Mouse (Mus musculus) forebrain, embryonic 11.5 days (tissue): ENCODE data around the gene Ago3. TPM values are rescaled to one million over a fixed set of nuclear protein-coding genes. Genes with fewer than 3 reads are reported as not detected.

ENCODE experiments used
- ATAC-seq: fragments of 200-750 bp; cut with Nextera tagmentation; replicated peaks from 2 replicates; pipeline ENCODE4 v1.8.0; 2017; ENCODE audit warnings: moderate TSS enrichment; ENCODE audit not compliant: low FRiP score
- DNase-seq: peaks from one replicate; pipeline ENCODE4 v3.0.0-alpha.2; 2017; ENCODE audit warnings: low spot score
- H3K27ac ChIP-seq: fragments of 300-500 bp; sonication (generic); 2 replicates; pipeline ENCODE4 v1.5.1; 2014; ENCODE audit warnings: low read depth, low read length
- H3K27me3 ChIP-seq: fragments of 300-500 bp; sonication (generic); 2 replicates; pipeline ENCODE4 v1.6.1; 2014; ENCODE audit warnings: mild to moderate bottlenecking, low read length, mixed read lengths; ENCODE audit not compliant: control insufficient read depth, insufficient read depth
- H3K36me3 ChIP-seq: fragments of 300-500 bp; sonication (generic); 2 replicates; pipeline ENCODE4 v1.6.1; 2014; ENCODE audit warnings: mild to moderate bottlenecking, low read length, moderate library complexity, mixed read lengths; ENCODE audit not compliant: control insufficient read depth, insufficient read depth
- H3K4me1 ChIP-seq: fragments of 300-500 bp; sonication (generic); replicated peaks from 2 replicates; pipeline ENCODE4 v1.6.1; 2014; ENCODE audit warnings: low read length, mixed read lengths; ENCODE audit not compliant: control insufficient read depth, insufficient read depth
- H3K4me2 ChIP-seq: fragments of 300-500 bp; sonication (generic); 2 replicates; pipeline ENCODE4 v1.6.1; 2014; ENCODE audit warnings: low read depth, mild to moderate bottlenecking, low read length, moderate library complexity, mixed read lengths; ENCODE audit not compliant: severe bottlenecking
- H3K4me3 ChIP-seq: fragments of 300-500 bp; sonication (generic); 2 replicates; pipeline ENCODE4 v1.5.1; 2014; ENCODE audit warnings: low read depth, low read length
- H3K9ac ChIP-seq: fragments of 300-500 bp; sonication (generic); 2 replicates; pipeline ENCODE4 v1.6.1; 2014; ENCODE audit warnings: low read length
- H3K9me3 ChIP-seq: fragments of 300-500 bp; sonication (generic); 2 replicates; pipeline ENCODE4 v1.6.1; 2016; ENCODE audit warnings: low read length, mixed read lengths; ENCODE audit not compliant: control insufficient read depth
- WGBS: fragments of 180-500 bp; shearing (Covaris S2); extraction: QIAGEN DNeasy Blood & Tissue Kit; methylation state at CpG from one replicate; pipeline ENCODE4 v1.1.7; 2014; 5-methylcytosine and 5-hydroxymethylcytosine counted together
- polyA plus RNA-seq: library from polyadenylated mRNA; unstranded; fragments of >200 nt; fragmentation: Nextera tagmentation; extraction: Ambion mirVana; gene quantifications from 2 replicates; pipeline ENCODE4 v1.2.1, GENCODE M21; 2014

Gene Ago3
- polyA plus RNA-seq, 1 experiment from 2014 or later = 21.9 TPM

- Histone ChIP-seq H3K9ac (peak overlapping the region; percentile 64), H3K27me3 (no peaks in the 10 kb centered on the region), H3K9me3 (no peaks in the 10 kb centered on the region), H3K4me1 (peaks cover 27% of the 10 kb centered on the region), H3K4me3 (peak overlapping the region; percentile 93), H3K36me3 (no peaks in the 10 kb centered on the region; the same call in 1 of the 2 replicates), H3K27ac (peak overlapping the region; percentile 97), H3K4me2 (peak overlapping the region; percentile 80)
- no peak for ATAC-seq
- peak; percentile 61 for DNase-seq
- 0% methylated on average over 2 of the region's 2 CpGs for WGBS
Observed at GRCm38 (mm10) chr4:126464892-126465235, 35.5 kb upstream of the Ago3 start.

DNA sequence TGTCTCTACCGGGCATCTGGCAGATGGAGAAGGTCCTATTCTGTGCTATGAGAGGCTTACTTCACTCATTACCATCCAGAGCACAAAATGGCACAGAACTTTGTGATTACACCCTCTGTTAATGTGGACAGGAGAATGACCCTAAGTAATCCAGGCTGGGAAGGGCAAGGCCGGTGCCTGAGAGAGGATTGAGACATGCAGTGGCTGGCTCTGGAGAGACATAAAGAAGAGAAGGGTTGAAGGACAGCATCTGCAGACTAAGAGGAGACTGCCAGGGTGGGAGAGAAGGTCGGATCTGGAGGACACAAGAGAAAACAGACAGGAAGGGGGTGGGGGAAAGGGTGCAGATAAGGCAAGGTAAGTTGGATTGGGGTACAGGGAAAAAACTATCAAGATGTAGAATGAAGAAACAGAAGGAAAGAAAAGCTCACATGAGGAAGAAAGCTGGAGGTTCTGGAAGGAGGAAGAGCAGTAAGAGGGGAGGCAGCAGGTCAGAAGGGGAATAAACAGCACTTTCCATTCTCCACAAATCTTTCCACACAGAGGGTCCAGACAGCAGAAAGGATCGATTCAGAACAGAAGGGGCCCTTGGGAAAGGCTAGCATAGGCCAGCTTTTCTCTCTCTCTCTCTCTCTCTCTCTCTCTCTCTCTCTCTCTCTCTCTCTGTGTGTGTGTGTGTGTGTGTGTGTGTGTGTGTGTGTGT lies 35.0 kb upstream of the Ago3 start:
- Histone ChIP-seq H3K9ac (peak overlapping the region; percentile 64), H3K9me3 (no peaks in the 10 kb centered on the region), H3K27ac (peak overlapping the region; percentile 97), H3K4me2 (peak overlapping the region; percentile 80), H3K36me3 (peaks cover 2% of the 10 kb centered on the region; the same call in 1 of the 2 replicates), H3K4me3 (peak overlapping the region; percentile 93), H3K27me3 (no peaks in the 10 kb centered on the region), H3K4me1 (peaks cover 27% of the 10 kb centered on the region)
- ATAC-seq (no peak), DNase-seq (no peak)
- WGBS = 19% methylated on average over 4 of the region's 4 CpGs

DNA sequence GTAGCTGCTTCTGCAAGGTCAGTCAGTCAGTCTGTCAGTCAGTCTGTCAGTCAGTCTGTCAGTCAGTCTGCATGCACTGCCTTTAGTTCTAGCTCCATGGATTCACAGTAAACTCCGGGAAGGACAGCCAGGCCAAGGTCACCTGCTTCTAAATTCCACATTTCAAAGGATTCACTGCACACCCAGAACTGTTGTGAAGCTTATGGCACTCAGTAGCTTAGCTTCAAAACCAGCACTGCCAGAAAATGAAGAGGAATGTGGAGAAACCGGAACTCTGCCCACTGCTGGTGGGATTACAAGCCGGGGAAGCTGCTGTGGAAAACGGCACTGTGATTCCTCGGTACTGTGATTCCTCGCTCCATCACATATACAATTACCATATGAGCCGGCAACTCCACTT lies 26.1 kb upstream of the Ago3 start:
- no peak overlapping the region for H3K4me2 ChIP-seq
- H3K9ac ChIP-seq = no peak overlapping the region
- H3K4me3 ChIP-seq = no peak overlapping the region
- ATAC-seq (no peak), DNase-seq (no peak)
- no peaks in the 10 kb centered on the region for H3K4me1 ChIP-seq
- H3K9me3 ChIP-seq = no peaks in the 10 kb centered on the region
- no peak overlapping the region for H3K27ac ChIP-seq
- H3K27me3 ChIP-seq = no peaks in the 10 kb centered on the region
- 94% methylated on average over 7 of the region's 7 CpGs for WGBS
- H3K36me3 ChIP-seq = peaks cover 30% of the 10 kb centered on the region

DNA sequence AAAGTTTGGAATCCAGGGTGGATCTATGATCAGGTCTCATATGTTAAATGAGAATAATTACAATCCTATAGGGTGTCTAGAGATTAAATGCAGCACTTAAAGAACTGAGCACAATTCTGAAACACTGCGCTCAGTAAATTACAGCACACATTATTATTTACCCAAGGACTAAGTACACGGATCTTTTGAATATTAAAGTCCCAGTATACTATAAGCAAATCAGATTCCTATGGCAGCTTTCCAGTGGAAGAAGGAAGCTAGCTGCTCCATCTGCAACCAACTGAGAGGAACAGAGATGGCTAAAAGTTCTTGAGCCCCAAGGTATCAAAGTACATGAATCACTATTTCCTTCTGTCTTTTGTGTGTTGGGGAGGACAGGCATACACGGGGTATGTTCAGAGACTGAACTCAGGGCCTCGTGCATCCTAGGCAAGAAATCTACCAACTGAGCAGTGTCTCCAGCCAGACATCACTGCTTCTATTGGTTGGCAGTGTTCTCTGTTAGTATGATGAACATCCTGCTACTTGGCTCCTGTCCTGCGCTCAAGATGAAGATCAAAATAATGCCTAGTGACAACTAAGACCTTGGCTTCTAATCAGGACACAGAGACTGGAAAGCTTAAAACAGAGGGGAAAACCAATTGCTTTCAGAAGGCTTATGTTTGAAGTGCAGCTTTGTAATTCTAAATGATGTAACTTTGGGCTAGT lies 25.3 kb upstream of the Ago3 start:
- WGBS = 92% methylated on average over 5 of the region's 5 CpGs
- Histone ChIP-seq H3K9me3 (no peaks in the 10 kb centered on the region), H3K4me2 (no peak overlapping the region), H3K9ac (no peak overlapping the region), H3K27me3 (no peaks in the 10 kb centered on the region), H3K4me3 (no peak overlapping the region), H3K4me1 (no peaks in the 10 kb centered on the region), H3K27ac (no peak overlapping the region), H3K36me3 (peaks cover 28% of the 10 kb centered on the region)
- DNase-seq (no peak), ATAC-seq (no peak)

GRCm38 (mm10) chr4:126450268-126450667 lies 20.9 kb upstream of the Ago3 start:
- no peaks in the 10 kb centered on the region for H3K27me3 ChIP-seq
- H3K4me2 ChIP-seq = no peak overlapping the region
- ATAC-seq (no peak), DNase-seq (no peak)
- 96% methylated on average over 1 of the region's 1 CpGs for WGBS
- no peak overlapping the region for H3K27ac ChIP-seq
- H3K9me3 ChIP-seq = no peaks in the 10 kb centered on the region
- H3K9ac ChIP-seq = no peak overlapping the region
- peaks cover 25% of the 10 kb centered on the region for H3K36me3 ChIP-seq
- H3K4me1 ChIP-seq = no peaks in the 10 kb centered on the region
- H3K4me3 ChIP-seq = no peak overlapping the region

- H3K27me3 ChIP-seq = no peaks in the 10 kb centered on the region
- H3K4me1 ChIP-seq = no peaks in the 10 kb centered on the region
- H3K4me2 ChIP-seq = no peak overlapping the region
- H3K9ac ChIP-seq = no peak overlapping the region
- H3K36me3 ChIP-seq = peaks cover 5% of the 10 kb centered on the region
- no peaks in the 10 kb centered on the region for H3K9me3 ChIP-seq
- 89% methylated on average over 7 of the region's 7 CpGs for WGBS
- no peak overlapping the region for H3K4me3 ChIP-seq
- ATAC-seq (no peak), DNase-seq (no peak)
- H3K27ac ChIP-seq = no peak overlapping the region
Observed at GRCm38 (mm10) chr4:126447126-126447525, 17.8 kb upstream of the Ago3 start.

GRCm38 (mm10) chr4:126444528-126444927 lies 15.2 kb upstream of the Ago3 start:
- Histone ChIP-seq H3K4me2 (no peak overlapping the region), H3K36me3 (peaks cover 14% of the 10 kb centered on the region), H3K27ac (no peak overlapping the region), H3K4me1 (no peaks in the 10 kb centered on the region), H3K27me3 (no peaks in the 10 kb centered on the region), H3K4me3 (no peak overlapping the region), H3K9me3 (no peaks in the 10 kb centered on the region), H3K9ac (no peak overlapping the region)
- 95% methylated on average over 3 of the region's 3 CpGs for WGBS
- ATAC-seq = no peak
- no peak for DNase-seq

- no peak for ATAC-seq
- Histone ChIP-seq H3K4me2 (no peak overlapping the region), H3K4me1 (no peaks in the 10 kb centered on the region), H3K4me3 (no peak overlapping the region), H3K9ac (no peak overlapping the region), H3K36me3 (peaks cover 10% of the 10 kb centered on the region), H3K27ac (no peak overlapping the region), H3K27me3 (no peaks in the 10 kb centered on the region), H3K9me3 (no peaks in the 10 kb centered on the region)
- WGBS = 87% methylated on average over 5 of the region's 5 CpGs
- no peak for DNase-seq
Observed at GRCm38 (mm10) chr4:126438261-126438660, 8.9 kb upstream of the Ago3 start.

DNA sequence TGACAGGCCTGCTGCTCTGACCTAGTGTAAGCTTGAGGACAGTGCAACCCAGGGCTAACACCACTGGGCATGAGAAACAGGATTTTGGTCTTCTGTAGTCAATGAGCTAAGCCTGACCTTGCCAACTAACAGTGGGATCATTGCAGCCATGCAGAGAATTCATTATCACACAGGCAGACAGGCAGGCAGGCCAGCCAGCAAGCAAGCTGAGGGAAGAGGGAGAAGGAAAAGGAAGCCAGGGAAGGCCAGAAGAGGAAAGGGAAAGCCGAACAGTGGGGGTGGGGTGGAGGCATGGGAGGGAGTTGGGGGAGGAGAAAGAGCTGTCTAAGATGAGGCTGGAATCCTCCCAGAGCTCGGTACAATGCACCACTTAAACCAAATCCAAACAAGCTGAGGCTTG lies 6.9 kb upstream of the Ago3 start:
- H3K27me3 ChIP-seq = no peaks in the 10 kb centered on the region
- no peak overlapping the region for H3K4me3 ChIP-seq
- H3K9me3 ChIP-seq = no peaks in the 10 kb centered on the region
- no peaks in the 10 kb centered on the region for H3K4me1 ChIP-seq
- no peak overlapping the region for H3K4me2 ChIP-seq
- H3K27ac ChIP-seq = no peak overlapping the region
- 56% methylated on average over 2 of the region's 2 CpGs for WGBS
- no peak for ATAC-seq
- H3K9ac ChIP-seq = no peak overlapping the region
- no peak for DNase-seq
- H3K36me3 ChIP-seq = peaks cover 4% of the 10 kb centered on the region
